Comparison of ENCODE assay signal across 8 mouse cellular contexts in genomic region chr12:110843194-110844048, GRCm38 (mm10). TPM values are rescaled to one million over a fixed set of nuclear protein-coding genes. Genes with fewer than 3 reads are reported as not detected.
DNase-seq lines count a peak whose midpoint lies in the region; ATAC-seq and TF ChIP-seq lines count a peak whose summit lies in the region.

No protein-coding gene starts in this region.

- H3K4me2 ChIP-seq in forebrain, embryonic 16.5 days (ENCODE audit: low read length), result peak overlapping the region; percentile 58
- H3K4me2 ChIP-seq in lung, postnatal 0 days (replicated peaks; ENCODE audit: low read depth, low read length), result peak overlapping the region; percentile 65

- TF ChIP-seq EP300 in lung, postnatal 0 days (IDR thresholded peaks at IDR 0.05), result no peak

- H3K36me3 ChIP-seq in forebrain, embryonic 16.5 days (ENCODE audit: control insufficient read depth, insufficient read depth), result no peaks in the 10 kb centered on the region
- no peaks in the 10 kb centered on the region for H3K36me3 ChIP-seq in lung, postnatal 0 days (ENCODE audit: insufficient read depth, low read length)
- no peaks in the 10 kb centered on the region for H3K36me3 ChIP-seq in thymus, adult 2 months (ENCODE audit: control insufficient read depth, insufficient read depth, low read length)

- TF ChIP-seq POLR2A in cerebellum, adult 2 months (IDR thresholded peaks at IDR 0.05; ENCODE audit: borderline replicate concordance, insufficient read depth, low read length), result no peak
- TF ChIP-seq POLR2A in thymus, adult 2 months (IDR thresholded peaks at IDR 0.05; ENCODE audit: control insufficient read depth, extremely low read depth, insufficient read depth, low read length, poor library complexity), result no peak

- H3K9ac ChIP-seq in forebrain, embryonic 16.5 days (replicated peaks; ENCODE audit: low read depth, low read length), result peak overlapping the region; percentile 55; the same call in 1 of the 2 replicates
- no peak overlapping the region for H3K9ac ChIP-seq in lung, postnatal 0 days (replicated peaks; ENCODE audit: low read depth)

- H3K4me1 ChIP-seq in cerebellum, adult 2 months (ENCODE audit: control insufficient read depth, insufficient read depth, low read length), result no peaks in the 10 kb centered on the region; the same call in 1 of the 2 replicates
- H3K4me1 ChIP-seq in forebrain, embryonic 16.5 days (replicated peaks; ENCODE audit: control insufficient read depth, insufficient read depth, low read length), result peaks cover 31% of the 10 kb centered on the region
- peaks cover 3% of the 10 kb centered on the region; the same call in 1 of the 2 replicates for H3K4me1 ChIP-seq in lung, postnatal 0 days (ENCODE audit: insufficient read depth, low read depth, low read length)
- peaks cover 22% of the 10 kb centered on the region for H3K4me1 ChIP-seq in thymus, adult 2 months (replicated peaks; ENCODE audit: control insufficient read depth, insufficient read depth, low read length)

- H3K4me3 ChIP-seq in cerebellum, adult 2 months (replicated peaks; ENCODE audit: insufficient read depth, low read depth, low read length), result peak overlapping the region; percentile 51
- peak overlapping the region; percentile 46 for H3K4me3 ChIP-seq in forebrain, embryonic 16.5 days (replicated peaks; ENCODE audit: low read length)
- H3K4me3 ChIP-seq in layer of hippocampus, adult 2 months, result peak overlapping the region; percentile 59
- peak overlapping the region; percentile 59 for H3K4me3 ChIP-seq in lung, postnatal 0 days (ENCODE audit: low read depth, low read length)
- H3K4me3 ChIP-seq in thymus, adult 2 months (ENCODE audit: control insufficient read depth, insufficient read depth, low read length), result peak overlapping the region; percentile 43

- peak; percentile 95 for TF ChIP-seq CTCF in cerebellum, adult 2 months (IDR thresholded peaks at IDR 0.05; ENCODE audit: borderline replicate concordance, insufficient read depth, low read depth, low read length)
- TF ChIP-seq CTCF in layer of hippocampus, adult 2 months (conservative IDR thresholded peaks at IDR 0.05), result peak; percentile 98
- peak; percentile 95 for TF ChIP-seq CTCF in lung, postnatal 0 days (IDR thresholded peaks at IDR 0.05)
- TF ChIP-seq CTCF in thymus, adult 2 months (IDR thresholded peaks at IDR 0.05; ENCODE audit: borderline replicate concordance, control insufficient read depth, extremely low read depth, insufficient read depth, low read length, poor library complexity), result peak; percentile 93

- DNase-seq in MN1 (ENCODE audit: low spot score), result peak; percentile 80
- DNase-seq in cerebellum, adult 2 months, result peak; percentile 78 to 89
- DNase-seq in heart, postnatal 36 days, result peak; percentile 90 to 91
- peak; percentile 80 to 89 for DNase-seq in layer of hippocampus, adult 2 months (ENCODE audit: low spot score in 2 of 2)
- DNase-seq in lung, postnatal 0 days (ENCODE audit: low spot score), result peak; percentile 92
- DNase-seq in ovary, adult 18-20 months (ENCODE audit: low spot score), result peak; percentile 58
- DNase-seq in thymus, adult 2 months, result peak; percentile 81

- peak; percentile 43; the same call in 1 of the 2 replicates for ATAC-seq in forebrain, embryonic 16.5 days
- ATAC-seq in lung, postnatal 0 days, result peak; percentile 36

- 13% methylated on average over 32 of the region's 32 CpGs for WGBS in cerebellum, adult 2 months
- 16% methylated on average over 32 of the region's 32 CpGs for WGBS in forebrain, embryonic 16.5 days
- 15% methylated on average over 32 of the region's 32 CpGs for WGBS in lung, postnatal 0 days
- 16% methylated on average over 32 of the region's 32 CpGs for WGBS in thymus, adult 2 months

- intact Hi-C loops in heart, postnatal 36 days (cut with DNase I), result loop anchor here (1.0 to 5.0 kb wide), 4 partner anchors 107 to 396 kb away; partner anchors contain the start of genes Ppp2r5c and Wdr20

- H3K9me3 ChIP-seq in forebrain, embryonic 16.5 days (ENCODE audit: control insufficient read depth, low read length), result no peaks in the 10 kb centered on the region
- no peaks in the 10 kb centered on the region for H3K9me3 ChIP-seq in lung, postnatal 0 days (ENCODE audit: low read length)

- no peak overlapping the region for H3K27ac ChIP-seq in cerebellum, adult 2 months (ENCODE audit: insufficient read depth, low read length)
- no peak overlapping the region for H3K27ac ChIP-seq in forebrain, embryonic 16.5 days (ENCODE audit: low read length)
- H3K27ac ChIP-seq in layer of hippocampus, adult 2 months, result no peak overlapping the region
- H3K27ac ChIP-seq in lung, postnatal 0 days (ENCODE audit: low read length), result no peak overlapping the region
- H3K27ac ChIP-seq in thymus, adult 2 months (ENCODE audit: control insufficient read depth, insufficient read depth, low read length), result no peak overlapping the region

- no peaks in the 10 kb centered on the region for H3K27me3 ChIP-seq in cerebellum, adult 2 months (ENCODE audit: control insufficient read depth, insufficient read depth, low read length)
- H3K27me3 ChIP-seq in forebrain, embryonic 16.5 days (replicated peaks; ENCODE audit: control insufficient read depth, insufficient read depth, low read length), result peaks cover 14% of the 10 kb centered on the region
- no peaks in the 10 kb centered on the region for H3K27me3 ChIP-seq in lung, postnatal 0 days (replicated peaks; ENCODE audit: insufficient read depth, low read length)
- peaks cover 3% of the 10 kb centered on the region; the same call in 1 of the 2 replicates for H3K27me3 ChIP-seq in thymus, adult 2 months (ENCODE audit: control insufficient read depth, insufficient read depth, low read length)

RNA-seq across cellular contexts. Expression of gene Mok, which starts 2.7 kb away (rescaled TPM):
- 5.9 and 6.7 TPM in 2 replicates for polyA plus RNA-seq in cerebellum, adult 2 months (2012; rRNA removed)
- 13.4 and 13.6 TPM in 2 replicates for polyA plus RNA-seq in forebrain, embryonic 16.5 days (2015; fragmentation: Nextera tagmentation; extraction: Ambion mirVana)
- 1 to 10 TPM in 1 of 2 experiments, under 1 TPM in 1; 0.75 to 1.1 TPM for total RNA-seq in heart, postnatal 36 days (2021)
- 10 to 100 TPM; 10.4 to 13.7 TPM for total RNA-seq in layer of hippocampus, adult 2 months (2021)
- polyA plus RNA-seq in lung, postnatal 0 days (2015; fragmentation: Nextera tagmentation; extraction: Ambion mirVana), result 11.1 and 11.9 TPM in 2 replicates
- polyA plus RNA-seq in thymus, adult 2 months (2012; rRNA removed), result 0.65 and 1.4 TPM in 2 replicates

RNA-seq across cellular contexts. Expression of gene Zfp839, which starts 6.6 kb away (rescaled TPM):
- polyA plus RNA-seq in cerebellum, adult 2 months (2012; rRNA removed), result 7.6 and 8.5 TPM in 2 replicates
- 3.2 and 3.3 TPM in 2 replicates for polyA plus RNA-seq in forebrain, embryonic 16.5 days (2015; fragmentation: Nextera tagmentation; extraction: Ambion mirVana)
- total RNA-seq in heart, postnatal 36 days (2021), result 10 to 100 TPM; 11.1 to 11.7 TPM
- 10 to 100 TPM; 12.8 to 13.2 TPM for total RNA-seq in layer of hippocampus, adult 2 months (2021)
- polyA plus RNA-seq in lung, postnatal 0 days (2015; fragmentation: Nextera tagmentation; extraction: Ambion mirVana), result 2.4 and 3.3 TPM in 2 replicates
- polyA plus RNA-seq in thymus, adult 2 months (2012; rRNA removed), result 4.2 and 5.5 TPM in 2 replicates

RNA-seq across cellular contexts. Expression of gene Cinp, which starts 45.5 kb away (rescaled TPM):
- 59.6 and 65.7 TPM in 2 replicates for polyA plus RNA-seq in cerebellum, adult 2 months (2012; rRNA removed)
- polyA plus RNA-seq in forebrain, embryonic 16.5 days (2015; fragmentation: Nextera tagmentation; extraction: Ambion mirVana), result 76.1 and 87.1 TPM in 2 replicates
- 10 to 100 TPM; 34.2 to 34.8 TPM for total RNA-seq in heart, postnatal 36 days (2021)
- total RNA-seq in layer of hippocampus, adult 2 months (2021), result 10 to 100 TPM; 63.4 to 65.1 TPM
- 33.8 and 43.4 TPM in 2 replicates for polyA plus RNA-seq in lung, postnatal 0 days (2015; fragmentation: Nextera tagmentation; extraction: Ambion mirVana)
- 52.0 and 53.7 TPM in 2 replicates for polyA plus RNA-seq in thymus, adult 2 months (2012; rRNA removed)

RNA-seq across cellular contexts. Expression of gene Tecpr2, which starts 45.6 kb away (rescaled TPM):
- polyA plus RNA-seq in cerebellum, adult 2 months (2012; rRNA removed), result 20.2 and 20.7 TPM in 2 replicates
- polyA plus RNA-seq in forebrain, embryonic 16.5 days (2015; fragmentation: Nextera tagmentation; extraction: Ambion mirVana), result 8.6 and 9.3 TPM in 2 replicates
- 1 to 10 TPM; 5.1 to 5.6 TPM for total RNA-seq in heart, postnatal 36 days (2021)
- 10 to 100 TPM; 39.5 to 42.0 TPM for total RNA-seq in layer of hippocampus, adult 2 months (2021)
- 1.7 and 1.9 TPM in 2 replicates for polyA plus RNA-seq in lung, postnatal 0 days (2015; fragmentation: Nextera tagmentation; extraction: Ambion mirVana)
- polyA plus RNA-seq in thymus, adult 2 months (2012; rRNA removed), result 9.3 and 9.6 TPM in 2 replicates
